Mouse (Mus musculus) limb, embryonic 14.5 days (tissue): Measurements from ENCODE around the gene Ddah1. TPM values are rescaled to one million over a fixed set of nuclear protein-coding genes. Genes with fewer than 3 reads are reported as not detected.

Experiments used
- ATAC-seq: fragments of 200-750 bp; cut with Nextera tagmentation; 2 replicates; pipeline ENCODE4 v1.8.0; 2017; ENCODE audit warnings: low read depth, moderate number of reproducible peaks, moderate TSS enrichment; ENCODE audit not compliant: low FRiP score
- DNase-seq: peaks from one replicate; pipeline ENCODE4 v3.0.0-alpha.2; 2015; ENCODE audit warnings: low spot score
- H3K27ac ChIP-seq: fragments of 300-500 bp; sonication (generic); replicated peaks from 2 replicates; pipeline ENCODE4 v1.5.1; 2014; ENCODE audit warnings: low read depth, mild to moderate bottlenecking, low read length, moderate library complexity, mixed read lengths
- H3K27me3 ChIP-seq: fragments of 300-500 bp; sonication (generic); 2 replicates; pipeline ENCODE4 v1.6.1; 2014; ENCODE audit warnings: low read length, mixed read lengths; ENCODE audit not compliant: control insufficient read depth, insufficient read depth
- H3K36me3 ChIP-seq: fragments of 300-500 bp; sonication (generic); 2 replicates; pipeline ENCODE4 v1.6.1; 2014; ENCODE audit warnings: mild to moderate bottlenecking, low read length, moderate library complexity, mixed read lengths; ENCODE audit not compliant: control insufficient read depth, insufficient read depth
- H3K4me1 ChIP-seq: fragments of 300-500 bp; sonication (generic); 2 replicates; pipeline ENCODE4 v1.6.1; 2014; ENCODE audit warnings: antibody characterized with exemption, low read length, mixed read lengths; ENCODE audit not compliant: control insufficient read depth, insufficient read depth
- H3K4me2 ChIP-seq: fragments of 300-500 bp; sonication (generic); replicated peaks from 2 replicates; pipeline ENCODE4 v1.6.1; 2014; ENCODE audit warnings: low read depth, mild to moderate bottlenecking, low read length, moderate library complexity; ENCODE audit not compliant: severe bottlenecking
- H3K4me3 ChIP-seq: fragments of 300-500 bp; sonication (generic); replicated peaks from 2 replicates; pipeline ENCODE4 v1.5.1; 2014; ENCODE audit warnings: low read length
- H3K9ac ChIP-seq: fragments of 300-500 bp; sonication (generic); 2 replicates; pipeline ENCODE4 v1.6.1; 2014; ENCODE audit warnings: mild to moderate bottlenecking, low read depth, low read length, moderate library complexity; ENCODE audit not compliant: severe bottlenecking
- H3K9me3 ChIP-seq: fragments of 300-500 bp; sonication (generic); 2 replicates; pipeline ENCODE4 v1.6.1; 2016; ENCODE audit warnings: low read length; ENCODE audit not compliant: control insufficient read depth
- POLR2A ChIP-seq: fragments of 200-500 bp; IDR thresholded peaks from 2 replicates; pipeline ENCODE4 v1.8.0; 2012; ENCODE audit warnings: inconsistent platforms, mild to moderate bottlenecking, moderate library complexity, borderline replicate concordance; ENCODE audit not compliant: insufficient read depth, insufficient read length; ENCODE audit errors: extremely low read depth
- WGBS: fragments of 180-500 bp; shearing (Covaris S2); extraction: QIAGEN DNeasy Blood & Tissue Kit; methylation state at CpG from one replicate; pipeline ENCODE4 v1.1.7; 2014; 5-methylcytosine and 5-hydroxymethylcytosine counted together
- polyA plus RNA-seq, 2 experiments: library from polyadenylated mRNA; depleted of rRNA in 1 of 2; stranded (reverse) in 1 of 2; unstranded in 1 of 2; fragments of >200 nt; fragmentation: Nextera tagmentation in 1 of 2; extraction: Ambion mirVana in 1 of 2; gene quantifications; 2 replicates each; pipeline versions ENCODE4 v1.2.1 to v1.2.3; 2012 to 2014

Ddah1 gene
- polyA plus RNA-seq, 2 experiments, result 32.2 to 48.2 TPM

DNA sequence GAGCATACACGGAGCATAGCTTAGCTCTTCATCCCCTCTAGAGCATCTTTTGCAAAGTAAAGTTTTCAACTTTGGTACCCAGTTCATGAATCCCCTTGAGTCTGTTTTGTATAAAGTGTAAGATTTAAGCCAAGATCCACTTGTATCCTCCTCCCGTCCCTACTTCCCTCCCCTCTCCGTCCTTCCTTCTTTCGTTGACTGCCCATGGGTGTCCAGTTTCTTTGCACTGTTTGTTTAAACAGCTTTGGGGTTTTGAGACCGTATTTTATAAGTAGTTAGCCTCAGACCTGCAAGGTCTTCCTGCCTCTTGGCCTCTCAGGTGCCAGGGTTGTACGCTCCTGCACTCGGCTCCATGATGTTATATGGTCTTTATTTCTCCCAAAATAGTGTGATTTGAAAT is 26.8 kb downstream of the Ddah1 start:
- H3K36me3 ChIP-seq, result no peaks in the 10 kb centered on the region
- H3K4me3 ChIP-seq, result no peak overlapping the region
- H3K4me2 ChIP-seq, result no peak overlapping the region
- no peaks in the 10 kb centered on the region for H3K9me3 ChIP-seq
- no peak for ATAC-seq
- H3K27ac ChIP-seq, result no peak overlapping the region
- no peaks in the 10 kb centered on the region for H3K27me3 ChIP-seq
- DNase-seq, result no peak
- H3K9ac ChIP-seq, result no peak overlapping the region
- TF ChIP-seq POLR2A, result no peak
- peaks cover 9% of the 10 kb centered on the region for H3K4me1 ChIP-seq
- WGBS, result 62% methylated on average over 7 of the region's 7 CpGs

DNA sequence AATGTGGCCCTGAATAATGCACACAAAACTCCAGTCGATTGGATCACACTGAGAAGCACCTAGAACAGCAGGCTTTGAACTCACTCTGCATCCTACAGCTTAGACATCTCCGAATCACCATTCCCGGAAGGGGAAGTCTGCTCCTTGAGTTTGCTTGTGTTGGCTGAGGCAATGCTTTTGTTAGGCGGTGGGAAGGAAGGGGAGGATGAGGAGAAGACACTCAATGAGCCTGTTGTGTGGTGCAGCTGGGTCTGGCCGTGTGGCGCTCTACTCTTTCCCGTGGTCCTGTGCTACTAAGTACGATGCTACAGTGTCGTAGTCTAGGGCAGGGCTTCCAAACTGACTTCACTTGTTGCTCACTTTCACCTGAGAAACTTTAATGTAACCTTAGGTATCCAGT is 28.8 kb downstream of the Ddah1 start:
- Histone ChIP-seq H3K9me3 (no peaks in the 10 kb centered on the region), H3K27ac (no peak overlapping the region), H3K27me3 (no peaks in the 10 kb centered on the region), H3K36me3 (no peaks in the 10 kb centered on the region), H3K4me1 (peaks cover 20% of the 10 kb centered on the region), H3K9ac (no peak overlapping the region), H3K4me3 (no peak overlapping the region), H3K4me2 (no peak overlapping the region)
- DNase-seq (no peak), ATAC-seq (no peak)
- TF ChIP-seq POLR2A, result no peak
- WGBS, result 89% methylated on average over 9 of the region's 9 CpGs

DNA sequence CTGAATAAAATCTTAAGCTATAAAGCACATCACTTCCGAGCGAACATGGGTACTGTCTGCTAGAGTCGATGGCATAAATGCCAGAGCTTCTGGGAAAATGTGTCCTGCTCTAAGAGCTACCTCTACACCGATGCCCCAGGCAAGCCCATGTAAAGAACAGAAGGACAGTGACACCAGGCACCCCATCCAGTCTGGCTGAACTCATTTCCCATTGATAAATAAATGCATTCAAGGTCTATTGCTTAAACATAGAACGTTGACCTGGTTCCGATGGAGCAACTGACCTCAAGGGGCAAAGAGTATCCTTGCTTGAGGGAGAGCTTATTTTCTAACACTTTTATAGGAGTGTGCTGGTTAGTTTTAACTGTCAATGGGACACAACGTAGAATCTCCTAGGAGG is 30.6 kb downstream of the Ddah1 start:
- Histone ChIP-seq H3K4me1 (peaks cover 20% of the 10 kb centered on the region), H3K27ac (no peak overlapping the region), H3K4me2 (no peak overlapping the region), H3K9me3 (no peaks in the 10 kb centered on the region), H3K9ac (no peak overlapping the region), H3K36me3 (no peaks in the 10 kb centered on the region), H3K4me3 (no peak overlapping the region), H3K27me3 (no peaks in the 10 kb centered on the region)
- DNase-seq (no peak), ATAC-seq (no peak)
- WGBS, result 85% methylated on average over 7 of the region's 7 CpGs
- no peak for TF ChIP-seq POLR2A

DNA sequence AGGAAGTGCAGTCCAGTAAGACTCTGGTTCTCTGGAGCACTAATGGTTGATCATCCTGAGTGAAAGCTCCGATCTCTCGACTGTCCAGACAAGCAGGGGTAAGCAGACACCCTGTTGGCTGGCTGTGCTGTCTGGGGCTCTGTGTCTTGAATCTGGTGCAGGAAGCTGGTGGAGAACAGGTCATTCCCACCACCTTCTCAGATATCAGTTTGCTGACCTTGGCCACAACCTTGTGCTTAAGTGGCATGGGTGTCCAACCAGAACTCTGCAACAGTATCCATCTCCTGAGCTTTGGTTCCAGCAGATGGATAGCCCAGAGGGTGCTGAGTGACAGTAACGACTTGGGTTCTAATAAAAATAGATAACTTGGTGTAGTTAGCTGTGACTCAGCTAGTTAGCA is 31.8 kb downstream of the Ddah1 start:
- no peak overlapping the region for H3K27ac ChIP-seq
- no peak overlapping the region for H3K9ac ChIP-seq
- no peak overlapping the region for H3K4me3 ChIP-seq
- ATAC-seq, result no peak
- no peak for DNase-seq
- H3K36me3 ChIP-seq, result no peaks in the 10 kb centered on the region
- no peak for TF ChIP-seq POLR2A
- no peaks in the 10 kb centered on the region for H3K27me3 ChIP-seq
- H3K4me1 ChIP-seq, result peaks cover 20% of the 10 kb centered on the region
- no peak overlapping the region for H3K4me2 ChIP-seq
- WGBS, result 72% methylated on average over 3 of the region's 3 CpGs
- no peaks in the 10 kb centered on the region for H3K9me3 ChIP-seq

GRCm38 (mm10) chr3:145790709-145791108 is 32.2 kb downstream of the Ddah1 start:
- Histone ChIP-seq H3K4me3 (no peak overlapping the region), H3K27me3 (no peaks in the 10 kb centered on the region), H3K4me1 (peaks cover 17% of the 10 kb centered on the region), H3K4me2 (no peak overlapping the region), H3K9me3 (no peaks in the 10 kb centered on the region), H3K36me3 (no peaks in the 10 kb centered on the region), H3K27ac (no peak overlapping the region), H3K9ac (no peak overlapping the region)
- ATAC-seq (no peak), DNase-seq (no peak)
- no peak for TF ChIP-seq POLR2A
- 64% methylated on average over 4 of the region's 4 CpGs for WGBS

- no peak for TF ChIP-seq POLR2A
- Histone ChIP-seq H3K4me3 (no peak overlapping the region), H3K9me3 (no peaks in the 10 kb centered on the region), H3K27ac (no peak overlapping the region), H3K36me3 (no peaks in the 10 kb centered on the region), H3K4me1 (peaks cover 25% of the 10 kb centered on the region), H3K4me2 (no peak overlapping the region), H3K27me3 (no peaks in the 10 kb centered on the region), H3K9ac (no peak overlapping the region)
- 48% methylated on average over 10 of the region's 10 CpGs for WGBS
- DNase-seq (no peak), ATAC-seq (no peak)
Measured at GRCm38 (mm10) chr3:145794355-145794754, 35.9 kb downstream of the Ddah1 start.
